ENCODE assay signal across 23 mouse cellular contexts in the genomic region with DNA sequence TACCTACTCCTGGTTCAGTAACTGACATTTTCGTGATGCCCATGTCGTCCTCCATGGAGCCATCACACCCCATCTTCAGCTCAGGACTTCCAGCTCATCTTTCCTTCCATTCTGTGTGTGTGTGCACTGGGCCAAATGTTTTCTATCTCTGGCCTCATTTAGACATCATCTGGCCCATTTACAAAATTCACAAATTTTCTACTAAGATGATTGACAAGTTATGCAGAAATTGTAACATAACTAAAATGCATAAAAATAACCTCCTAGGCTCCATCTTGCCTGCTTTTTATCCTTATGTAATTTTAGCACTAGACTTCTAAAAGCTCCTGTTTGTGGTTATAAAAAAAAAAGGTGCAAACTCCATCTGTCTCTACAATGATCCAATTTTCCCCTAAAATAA.
"Had no signal": no experiment of that assay in that cellular context is flagged by ENCODE, and none has a peak within 500 bp of the region (broad histone marks: within the 10 kb centered on the region; RNA-seq: fewer than 3 reads in every experiment).

No protein-coding gene starts in this region.

- H3K36me3 ChIP-seq: limb, embryonic 10.5 days; limb, embryonic 13.5 days; liver, embryonic 12.5 days; liver, embryonic 15.5 days; lung, embryonic 15.5 days; midbrain, embryonic 10.5 days; midbrain, embryonic 13.5 days had no signal

- H3K27ac ChIP-seq: kidney, postnatal 0 days; limb, embryonic 10.5 days; limb, embryonic 13.5 days; liver, embryonic 12.5 days; liver, embryonic 15.5 days; lung, embryonic 15.5 days; midbrain, embryonic 10.5 days; midbrain, embryonic 13.5 days had no signal

- H3K9me3 ChIP-seq: limb, embryonic 10.5 days; limb, embryonic 13.5 days; liver, embryonic 12.5 days; liver, embryonic 15.5 days; lung, embryonic 15.5 days; midbrain, embryonic 10.5 days; midbrain, embryonic 13.5 days had no signal

- H3K4me1 ChIP-seq: limb, embryonic 10.5 days; limb, embryonic 13.5 days; liver, embryonic 12.5 days; liver, embryonic 15.5 days; lung, embryonic 15.5 days; megakaryocyte, embryonic 14.5 days; midbrain, embryonic 10.5 days; midbrain, embryonic 13.5 days had no signal

- ATAC-seq: intestine, postnatal 0 days; liver, embryonic 12.5 days; midbrain, embryonic 13.5 days; midbrain, embryonic 16.5 days had no signal

- H3K4me3 ChIP-seq: limb, embryonic 10.5 days; limb, embryonic 13.5 days; liver, embryonic 12.5 days; liver, embryonic 15.5 days; lung, embryonic 15.5 days; megakaryocyte, embryonic 14.5 days; midbrain, embryonic 10.5 days; midbrain, embryonic 13.5 days had no signal

- DNase-seq: kidney, adult 2 months; kidney, postnatal 25 days; layer of hippocampus, postnatal 36 days; liver; lung, adult 18-20 months; lung, postnatal 10 days; lung, postnatal 36 days; right cerebral cortex, postnatal 25 days; spleen, adult 18-20 months; thymus, adult 2 months; thymus, postnatal 14 days; thymus, postnatal 4 days had no signal

- H3K4me2 ChIP-seq: limb, embryonic 13.5 days; liver, embryonic 12.5 days; liver, embryonic 15.5 days; lung, embryonic 15.5 days; midbrain, embryonic 13.5 days had no signal

- H3K9ac ChIP-seq: limb, embryonic 13.5 days; liver, embryonic 12.5 days; liver, embryonic 15.5 days; lung, embryonic 15.5 days; midbrain, embryonic 13.5 days had no signal

- H3K27me3 ChIP-seq: liver, embryonic 12.5 days; liver, embryonic 15.5 days; lung, embryonic 15.5 days; megakaryocyte, embryonic 14.5 days; midbrain, embryonic 13.5 days had no signal
